Mouse (Mus musculus) embryo, embryonic 11 days (tissue): Measurements from ENCODE around the gene Hint2.

Experiments used
- DNase-seq: peaks from one replicate; pipeline ENCODE4 v3.0.0-alpha.2; 2015

The Hint2 gene

GRCm38 (mm10) chr4:43653161-43654015 lies 2.9 kb downstream of the Hint2 start, which contains the start of gene Spag8:
Gene Spag8 (minus strand): TSS chr4:43653594.
- DNase-seq = peak; percentile 81

- DNase-seq = no peak
These were observed 3.5 kb downstream of the Hint2 start for GRCm38 (mm10) chr4:43652726-43653125.

- no peak for DNase-seq
These were observed 6.5 kb downstream of the Hint2 start for GRCm38 (mm10) chr4:43649783-43650182.

- no peak for DNase-seq
These were observed 15.8 kb downstream of the Hint2 start for GRCm38 (mm10) chr4:43640491-43640890.

- DNase-seq = no peak
These were observed 16.2 kb downstream of the Hint2 start for GRCm38 (mm10) chr4:43640076-43640475.

- no peak for DNase-seq
These were observed 19.5 kb downstream of the Hint2 start for GRCm38 (mm10) chr4:43636751-43637150.

- no peak for DNase-seq
These were observed 21.5 kb downstream of the Hint2 start for GRCm38 (mm10) chr4:43634621-43635374.

GRCm38 (mm10) chr4:43633736-43634135 lies 22.5 kb downstream of the Hint2 start:
- no peak for DNase-seq

- DNase-seq = peak; percentile 24
These were observed 23.0 kb downstream of the Hint2 start for GRCm38 (mm10) chr4:43633296-43633695.

GRCm38 (mm10) chr4:43631956-43632920 lies 24.0 kb downstream of the Hint2 start:
- peak; percentile 15 for DNase-seq

- DNase-seq = peak; percentile 74
These were observed 25.0 kb downstream of the Hint2 start, which contains the start of gene Npr2 for GRCm38 (mm10) chr4:43631046-43631955. Gene Npr2 (plus strand): TSS chr4:43631935.

GRCm38 (mm10) chr4:43630671-43631045 lies 25.6 kb downstream of the Hint2 start:
- no peak for DNase-seq

GRCm38 (mm10) chr4:43630030-43630581 lies 26.2 kb downstream of the Hint2 start:
- peak; percentile 90 for DNase-seq

- DNase-seq = peak; percentile 48
These were observed 27.0 kb downstream of the Hint2 start for GRCm38 (mm10) chr4:43629106-43629817.

GRCm38 (mm10) chr4:43620146-43620778 lies 36.0 kb downstream of the Hint2 start:
- DNase-seq = no peak

GRCm38 (mm10) chr4:43613060-43613730 lies 43.1 kb downstream of the Hint2 start:
- no peak for DNase-seq

- no peak for DNase-seq
These were observed 43.7 kb downstream of the Hint2 start for GRCm38 (mm10) chr4:43612534-43612933.

GRCm38 (mm10) chr4:43604751-43605685 lies 51.2 kb downstream of the Hint2 start:
- DNase-seq = no peak
